Mouse (Mus musculus) small intestine, adult 2 months (tissue): ENCODE measurements around the gene Dpf2. TPM values are rescaled to one million over a fixed set of nuclear protein-coding genes. Genes with fewer than 3 reads are reported as not detected.

Experiments used
- H3K27ac ChIP-seq: fragments of 200-500 bp; 2 replicates; pipeline ENCODE4 v1.5.1; 2012; ENCODE audit warnings: low read depth, low read length, control low read depth, inconsistent platforms; ENCODE audit not compliant: insufficient read depth
- H3K27me3 ChIP-seq: fragments of 200-500 bp; 2 replicates; pipeline ENCODE4 v1.6.1; 2012; ENCODE audit warnings: mild to moderate bottlenecking, moderate library complexity, low read length, inconsistent platforms; ENCODE audit not compliant: control insufficient read depth, insufficient read depth
- H3K36me3 ChIP-seq: fragments of 200-500 bp; 2 replicates; pipeline ENCODE4 v1.6.1; 2012; ENCODE audit warnings: mild to moderate bottlenecking, low read length, control low read depth, inconsistent platforms; ENCODE audit not compliant: control insufficient read depth, insufficient read depth
- H3K4me1 ChIP-seq: fragments of 200-500 bp; 2 replicates; pipeline ENCODE4 v1.6.1; 2012; ENCODE audit warnings: low read length, inconsistent platforms, mixed read lengths; ENCODE audit not compliant: control insufficient read depth, insufficient read depth, insufficient read length
- H3K4me3 ChIP-seq: fragments of 200-500 bp; 2 replicates; pipeline ENCODE4 v1.5.1; 2012; ENCODE audit warnings: low read depth, mild to moderate bottlenecking, control low read depth, inconsistent platforms, low read length, moderate library complexity
- CTCF ChIP-seq: fragments of 200-500 bp; IDR thresholded peaks from 2 replicates; pipeline ENCODE4 v1.5.1; 2012; ENCODE audit warnings: low read depth, mild to moderate bottlenecking, control low read depth, inconsistent platforms, low read length, moderate library complexity, mixed read lengths; ENCODE audit not compliant: insufficient replicate concordance, insufficient read length; ENCODE audit errors: extremely low read depth
- POLR2A ChIP-seq: fragments of 200-500 bp; IDR thresholded peaks from 2 replicates; pipeline ENCODE4 v1.6.1; 2012; ENCODE audit warnings: low read depth, mild to moderate bottlenecking, control low read depth, inconsistent platforms, low read length, moderate library complexity
- WGBS: fragments of 180-500 bp; shearing (Covaris S2); methylation state at CpG from one replicate; pipeline ENCODE4 v1.1.7; 2018; 5-methylcytosine and 5-hydroxymethylcytosine counted together
- polyA plus RNA-seq: library from polyadenylated mRNA; depleted of rRNA; stranded (reverse); fragments of >200 nt; gene quantifications from 2 replicates; pipeline ENCODE4 v1.2.3, GENCODE M21; 2012

Dpf2 gene
- polyA plus RNA-seq, 1 experiment = 64.3 TPM

DNA sequence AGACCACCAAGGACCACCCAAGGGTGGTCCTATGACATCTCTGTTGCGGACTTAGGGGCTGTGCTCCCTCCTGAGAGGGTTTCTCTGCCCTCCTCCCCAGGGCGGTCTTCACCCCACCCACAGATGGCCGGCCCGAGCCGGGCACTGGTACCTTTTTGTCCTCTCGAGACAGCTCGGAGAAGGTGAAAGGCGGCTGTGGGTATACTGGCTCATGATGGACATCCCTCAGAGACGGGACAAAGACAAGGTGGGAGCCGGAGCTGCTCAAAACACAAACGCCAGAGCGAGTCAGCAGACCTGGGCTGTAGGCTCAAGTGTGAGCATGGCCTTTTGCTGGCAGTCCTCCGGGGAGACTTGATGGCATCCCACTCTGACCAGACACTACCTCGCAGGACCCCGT lies 30.6 kb upstream of the Dpf2 start:
- 89% methylated on average over 15 of the region's 15 CpGs for WGBS
- no peak for TF ChIP-seq POLR2A
- no peak for TF ChIP-seq CTCF
- Histone ChIP-seq H3K27ac (no peak overlapping the region), H3K36me3 (peaks cover 22% of the 10 kb centered on the region), H3K27me3 (no peaks in the 10 kb centered on the region), H3K4me3 (no peak overlapping the region), H3K4me1 (peaks cover 36% of the 10 kb centered on the region)

DNA sequence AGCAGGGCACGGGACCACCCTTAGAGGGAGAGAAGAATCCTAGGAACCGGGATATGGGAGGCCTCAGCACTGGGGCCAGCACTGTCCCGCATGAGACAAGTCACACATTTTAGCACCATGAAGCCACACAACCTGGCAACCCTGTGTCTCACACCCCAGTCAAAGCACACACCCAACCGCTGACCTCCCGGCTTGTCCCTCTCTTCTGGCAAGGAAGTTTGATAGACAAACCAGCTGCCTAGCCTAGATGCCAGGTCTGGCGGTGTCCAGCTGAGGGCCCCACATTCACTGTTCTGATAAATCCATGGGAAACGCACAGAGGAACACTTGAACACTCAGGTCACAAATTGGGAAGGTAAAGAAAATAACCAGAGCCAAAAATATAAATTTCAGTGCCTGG lies 29.8 kb upstream of the Dpf2 start:
- Histone ChIP-seq H3K36me3 (peaks cover 22% of the 10 kb centered on the region), H3K4me3 (no peak overlapping the region), H3K4me1 (peaks cover 44% of the 10 kb centered on the region), H3K27me3 (no peaks in the 10 kb centered on the region), H3K27ac (no peak overlapping the region)
- TF ChIP-seq POLR2A (no peak), CTCF (no peak)
- 81% methylated on average over 7 of the region's 7 CpGs for WGBS

DNA sequence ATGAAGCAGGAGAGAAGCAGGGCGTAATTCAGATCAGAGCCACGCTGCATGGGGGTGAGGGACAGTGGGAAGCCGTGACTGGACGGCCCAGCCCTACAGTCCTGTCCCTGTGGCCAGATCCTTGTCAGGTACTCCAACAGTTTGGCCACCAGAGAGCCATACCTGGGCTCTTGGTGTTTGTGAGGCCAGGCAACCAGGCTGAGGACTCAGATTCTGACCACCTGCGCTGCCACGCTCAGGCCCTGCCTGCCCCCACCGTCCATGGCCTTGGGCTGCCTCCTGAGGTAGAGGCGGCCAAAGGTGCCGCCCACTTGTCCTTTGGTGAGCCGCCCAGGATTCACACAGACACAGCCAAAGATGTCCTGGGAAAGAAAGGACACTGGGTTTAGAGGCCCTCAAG lies 27.8 kb upstream of the Dpf2 start:
- WGBS = 89% methylated on average over 10 of the region's 10 CpGs

DNA sequence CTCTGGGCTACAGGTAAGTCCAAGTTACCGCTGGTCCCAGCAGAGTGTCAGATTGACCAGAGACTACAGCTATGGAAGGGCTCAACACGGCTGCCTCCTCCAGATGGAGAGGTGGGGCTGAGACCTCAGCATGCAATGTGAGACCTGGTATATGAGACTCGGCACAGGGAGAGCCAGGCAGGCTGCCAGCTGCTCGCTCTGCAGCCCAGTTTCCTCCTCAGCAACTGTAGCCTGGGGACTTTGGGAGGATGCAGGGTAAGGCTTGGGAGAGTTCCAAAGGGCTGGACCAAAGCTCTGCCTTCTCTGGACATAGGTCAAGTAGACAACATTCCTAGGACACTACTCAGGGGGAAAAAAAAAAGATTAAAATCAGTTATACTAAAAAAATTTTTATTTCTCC lies 27.4 kb upstream of the Dpf2 start:
- H3K4me3 ChIP-seq = no peak overlapping the region
- H3K4me1 ChIP-seq = peaks cover 39% of the 10 kb centered on the region
- H3K36me3 ChIP-seq = peaks cover 15% of the 10 kb centered on the region
- no peaks in the 10 kb centered on the region for H3K27me3 ChIP-seq
- TF ChIP-seq CTCF = no peak
- TF ChIP-seq POLR2A = no peak
- WGBS = 47% methylated on average over 4 of the region's 4 CpGs
- no peak overlapping the region for H3K27ac ChIP-seq

More for the DNA sequence above, 27.8 kb upstream of the Dpf2 start:
- no peak for TF ChIP-seq CTCF
- no peak for TF ChIP-seq POLR2A
- H3K36me3 ChIP-seq = peaks cover 15% of the 10 kb centered on the region
- H3K27me3 ChIP-seq = no peaks in the 10 kb centered on the region
- H3K4me3 ChIP-seq = no peak overlapping the region
- peak overlapping the region; percentile 28; the same call in 1 of the 2 replicates for H3K27ac ChIP-seq
- peaks cover 39% of the 10 kb centered on the region for H3K4me1 ChIP-seq

DNA sequence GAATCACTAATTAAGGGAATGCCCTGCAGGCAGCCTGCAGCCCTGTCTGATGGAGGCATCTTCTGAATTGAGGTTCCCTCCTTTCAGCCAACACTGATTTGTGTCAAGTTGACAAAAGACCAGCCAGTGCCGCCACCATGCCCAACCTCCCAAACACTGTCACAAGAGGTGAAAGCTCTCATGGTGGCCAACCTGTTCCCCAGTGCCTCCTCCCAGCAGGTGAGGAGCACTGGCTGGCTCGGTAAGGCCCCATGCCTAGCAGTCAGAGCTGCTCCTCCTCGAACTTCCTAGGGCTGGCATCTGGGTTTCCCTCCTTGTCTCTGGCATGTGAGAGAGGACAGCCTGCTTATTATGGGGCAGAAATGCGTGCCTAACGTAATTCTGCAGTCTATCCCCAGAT lies 26.9 kb upstream of the Dpf2 start:
- no peak overlapping the region for H3K4me3 ChIP-seq
- no peak overlapping the region for H3K27ac ChIP-seq
- WGBS = 87% methylated on average over 5 of the region's 5 CpGs
- TF ChIP-seq POLR2A (no peak), CTCF (no peak)
- H3K27me3 ChIP-seq = no peaks in the 10 kb centered on the region
- H3K36me3 ChIP-seq = peaks cover 15% of the 10 kb centered on the region
- peaks cover 37% of the 10 kb centered on the region for H3K4me1 ChIP-seq

DNA sequence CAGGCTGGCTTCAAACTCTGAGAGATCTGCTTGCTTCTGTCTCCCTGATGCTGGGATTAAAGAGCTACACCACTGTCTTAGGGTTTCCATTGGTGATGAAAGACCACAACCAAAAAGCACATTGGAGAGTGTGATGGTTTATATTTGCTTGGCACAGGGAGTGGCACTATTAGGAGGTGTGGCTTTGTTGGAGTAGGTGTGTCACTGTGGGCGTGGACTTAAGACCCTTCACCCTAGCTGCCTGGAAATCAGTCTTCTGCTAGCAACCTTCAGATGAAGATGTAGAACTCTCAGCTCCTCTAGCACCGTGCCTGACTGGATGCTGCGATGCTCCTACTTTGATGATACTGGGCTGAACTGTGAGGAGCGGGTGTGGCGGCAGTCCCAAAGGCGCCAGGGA lies 25.7 kb upstream of the Dpf2 start:
- no peak for TF ChIP-seq CTCF
- no peak for TF ChIP-seq POLR2A
- H3K27me3 ChIP-seq = no peaks in the 10 kb centered on the region
- WGBS = 45% methylated on average over 6 of the region's 6 CpGs
- no peak overlapping the region for H3K27ac ChIP-seq
- H3K36me3 ChIP-seq = peaks cover 15% of the 10 kb centered on the region
- H3K4me3 ChIP-seq = no peak overlapping the region
- H3K4me1 ChIP-seq = peaks cover 36% of the 10 kb centered on the region

DNA sequence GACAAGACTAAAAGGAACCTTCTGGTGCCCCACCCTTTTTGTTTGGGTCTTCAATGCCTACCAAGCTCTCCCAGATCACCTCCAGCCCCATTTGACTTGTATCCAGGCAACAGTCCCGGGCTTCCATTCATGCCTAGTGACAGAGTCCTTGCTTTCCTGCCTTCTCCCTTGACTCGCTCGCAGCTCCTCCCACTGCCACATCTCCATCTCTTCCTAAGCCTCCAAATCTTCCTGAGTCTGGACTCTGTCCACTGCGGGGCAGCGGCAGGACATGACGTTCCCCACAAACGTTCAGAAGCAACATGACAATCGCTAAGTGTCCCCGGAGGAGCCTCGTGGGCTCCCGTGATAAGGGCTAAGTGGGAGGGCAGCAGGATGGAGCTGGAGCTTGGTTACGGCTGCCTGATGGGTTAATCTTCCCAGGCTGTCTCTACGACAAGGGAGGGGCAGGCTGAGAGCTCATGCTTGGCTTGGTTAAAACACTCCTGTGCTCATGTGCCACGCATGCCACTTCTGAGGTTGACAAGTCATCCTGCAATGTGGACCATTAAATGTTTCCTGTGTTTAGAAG lies 25.1 kb upstream of the Dpf2 start:
- Histone ChIP-seq H3K27me3 (no peaks in the 10 kb centered on the region), H3K27ac (no peak overlapping the region), H3K4me3 (no peak overlapping the region), H3K4me1 (peaks cover 36% of the 10 kb centered on the region), H3K36me3 (peaks cover 15% of the 10 kb centered on the region)
- TF ChIP-seq CTCF = no peak
- TF ChIP-seq POLR2A = no peak
- WGBS = 20% methylated on average over 14 of the region's 14 CpGs

DNA sequence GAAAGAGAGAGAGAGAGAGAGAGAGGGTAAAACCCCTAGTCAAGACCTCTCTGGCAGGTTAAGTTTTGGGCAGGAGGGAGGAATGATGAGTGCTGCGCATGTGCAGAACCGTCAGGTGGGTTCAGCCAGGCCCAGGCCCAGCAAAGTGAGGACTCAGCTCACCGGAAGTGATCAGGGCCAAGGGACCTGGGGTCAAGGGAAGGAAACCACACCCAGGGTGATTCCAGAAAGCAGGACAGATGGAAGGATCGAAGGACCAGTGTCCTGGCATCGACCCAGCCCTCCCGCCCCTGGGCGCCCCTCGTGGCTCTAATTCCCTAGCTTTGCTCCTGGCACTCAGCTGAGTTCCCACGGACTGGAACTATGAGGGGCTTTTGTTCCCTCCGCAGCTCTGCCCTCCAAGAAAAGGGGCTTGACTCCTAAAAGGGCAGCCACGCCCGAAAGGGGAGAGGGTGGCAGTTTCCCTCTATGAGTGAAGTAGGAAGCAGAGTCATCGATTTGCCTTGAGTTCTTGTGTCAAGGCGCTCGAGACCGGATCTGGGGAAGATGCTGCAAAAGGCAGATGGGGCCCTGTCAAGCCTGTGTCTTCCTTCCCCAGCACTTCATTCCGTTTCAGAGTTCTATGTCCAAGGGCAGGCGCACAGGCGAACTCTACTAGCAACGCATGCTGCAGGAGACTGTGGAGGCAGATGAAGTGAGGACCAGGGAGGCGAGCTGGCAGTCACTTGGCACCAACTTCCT lies 24.5 kb upstream of the Dpf2 start:
- TF ChIP-seq POLR2A (no peak), CTCF (no peak)
- H3K27me3 ChIP-seq = no peaks in the 10 kb centered on the region
- no peak overlapping the region for H3K27ac ChIP-seq
- WGBS = 79% methylated on average over 21 of the region's 21 CpGs
- peaks cover 11% of the 10 kb centered on the region for H3K36me3 ChIP-seq
- H3K4me1 ChIP-seq = peaks cover 36% of the 10 kb centered on the region
- no peak overlapping the region for H3K4me3 ChIP-seq
